Mouse (Mus musculus): ENCODE data around the gene Npas1.

The Npas1 gene

DNA sequence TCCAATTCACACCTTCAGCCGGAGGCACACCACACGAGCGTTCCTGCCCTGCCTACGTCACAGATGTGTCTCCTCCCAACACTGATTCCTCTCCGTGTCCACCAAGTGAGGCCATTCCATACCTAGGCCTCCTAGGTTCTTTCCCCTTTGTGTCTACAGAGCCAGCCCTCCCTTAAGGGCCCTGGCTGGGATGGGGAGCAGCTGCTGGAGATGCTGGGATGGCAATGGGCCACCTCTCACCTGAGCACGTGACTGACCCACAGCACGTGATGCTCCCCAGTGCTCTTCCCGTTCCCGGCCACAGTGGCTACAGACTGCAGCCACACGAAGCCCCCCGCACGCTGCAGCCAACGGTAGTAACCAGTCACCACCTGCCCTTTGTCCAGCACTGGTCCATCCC, 17.0 kb downstream of the Npas1 start:
- Histone ChIP-seq H3K36me3 (ENCODE audit: control insufficient read depth, insufficient read depth, low read length, poor library complexity, severe bottlenecking) (peaks cover 4% of the 10 kb centered on the region; the same call in 1 of the 2 replicates), H3K27me3 (ENCODE audit: control insufficient read depth, insufficient read depth, low read length, poor library complexity, severe bottlenecking) (no peaks in the 10 kb centered on the region)
- DNase-seq (ENCODE audit: low read depth, low spot score), result no peak

DNA sequence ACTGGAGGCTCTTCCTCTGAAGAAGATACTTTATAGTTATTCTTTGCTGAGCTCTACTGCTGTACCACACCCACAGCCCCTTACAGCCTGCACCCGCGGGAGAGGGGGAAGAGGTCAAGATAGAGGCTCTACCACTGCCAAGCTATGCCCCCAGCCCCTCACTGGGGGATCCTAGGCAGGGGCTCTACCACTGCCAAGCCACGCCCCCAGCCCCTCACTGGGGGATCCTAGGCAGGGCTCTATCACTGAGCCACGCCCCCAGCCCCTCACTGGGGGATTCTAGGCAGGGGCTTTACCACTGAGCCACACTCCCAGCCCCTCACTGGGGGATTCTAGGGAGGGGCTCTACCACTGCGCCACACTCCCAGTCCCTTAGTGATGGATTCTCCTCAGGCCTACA, 21.2 kb downstream of the Npas1 start:
- Histone ChIP-seq H3K36me3 (ENCODE audit: control insufficient read depth, insufficient read depth, low read length, poor library complexity, severe bottlenecking) (peaks cover 6% of the 10 kb centered on the region; the same call in 1 of the 2 replicates), H3K27me3 (ENCODE audit: control insufficient read depth, insufficient read depth, low read length, poor library complexity, severe bottlenecking) (no peaks in the 10 kb centered on the region)
- no peak for DNase-seq (ENCODE audit: low read depth, low spot score)

DNA sequence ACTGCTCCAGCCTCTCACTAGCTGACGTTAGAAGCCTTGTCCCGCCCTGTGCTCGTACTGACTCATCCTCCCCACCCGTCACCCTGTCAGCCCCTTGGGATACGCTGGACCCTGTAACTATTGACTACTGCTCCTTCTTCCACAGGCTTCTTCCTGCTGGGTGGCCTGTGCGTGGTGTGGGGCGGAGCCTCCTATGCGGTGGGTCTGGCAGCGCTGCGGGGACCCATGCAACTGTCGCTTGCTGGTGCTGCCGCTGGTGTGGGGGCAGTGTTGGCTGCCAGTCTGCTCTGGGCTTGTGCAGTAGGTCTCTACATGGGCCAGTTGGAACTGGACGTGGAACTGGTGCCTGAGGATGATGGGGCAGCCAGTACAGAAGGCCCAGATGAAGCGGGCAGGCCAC, 22.5 kb downstream of the Npas1 start:
- DNase-seq (ENCODE audit: low read depth, low spot score), result no peak
- peaks cover 6% of the 10 kb centered on the region; the same call in 1 of the 2 replicates for H3K36me3 ChIP-seq (ENCODE audit: control insufficient read depth, insufficient read depth, low read length, poor library complexity, severe bottlenecking)
- H3K27me3 ChIP-seq (ENCODE audit: control insufficient read depth, insufficient read depth, low read length, poor library complexity, severe bottlenecking), result no peaks in the 10 kb centered on the region

DNA sequence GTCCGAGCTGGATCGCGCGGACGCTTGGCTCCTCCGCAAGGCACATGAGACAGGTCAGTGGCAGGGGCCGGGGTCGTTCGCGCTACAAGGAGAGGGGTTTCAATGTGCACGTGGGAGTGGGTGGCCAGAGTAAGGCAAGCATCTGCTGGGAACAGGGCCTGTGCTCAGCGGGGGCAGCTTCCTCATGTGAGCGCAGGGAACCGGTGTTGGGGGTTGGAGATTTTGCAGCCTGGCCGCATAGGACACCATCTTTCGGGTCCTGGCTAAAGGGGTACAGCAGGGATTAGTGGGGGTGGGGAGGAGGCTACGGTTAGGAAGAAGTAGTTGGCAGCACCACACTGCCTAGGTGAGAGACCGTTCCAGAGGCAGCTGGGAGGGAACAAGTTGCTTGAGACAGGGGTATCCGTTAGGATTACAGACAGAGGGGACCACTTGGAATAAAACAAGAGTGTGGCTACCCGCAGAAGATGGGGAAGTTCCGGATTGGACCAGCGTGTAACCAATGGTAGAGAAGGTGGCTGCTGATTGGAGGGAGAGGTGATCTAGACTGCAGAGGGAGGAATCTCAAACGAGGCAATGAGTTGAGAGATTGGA, 24.3 kb downstream of the Npas1 start:
- Histone ChIP-seq H3K36me3 (ENCODE audit: control insufficient read depth, insufficient read depth, low read length, poor library complexity, severe bottlenecking) (peaks cover 6% of the 10 kb centered on the region; the same call in 1 of the 2 replicates), H3K27me3 (ENCODE audit: control insufficient read depth, insufficient read depth, low read length, poor library complexity, severe bottlenecking) (no peaks in the 10 kb centered on the region)
- DNase-seq (ENCODE audit: low read depth, low spot score), result peak; percentile 51

DNA sequence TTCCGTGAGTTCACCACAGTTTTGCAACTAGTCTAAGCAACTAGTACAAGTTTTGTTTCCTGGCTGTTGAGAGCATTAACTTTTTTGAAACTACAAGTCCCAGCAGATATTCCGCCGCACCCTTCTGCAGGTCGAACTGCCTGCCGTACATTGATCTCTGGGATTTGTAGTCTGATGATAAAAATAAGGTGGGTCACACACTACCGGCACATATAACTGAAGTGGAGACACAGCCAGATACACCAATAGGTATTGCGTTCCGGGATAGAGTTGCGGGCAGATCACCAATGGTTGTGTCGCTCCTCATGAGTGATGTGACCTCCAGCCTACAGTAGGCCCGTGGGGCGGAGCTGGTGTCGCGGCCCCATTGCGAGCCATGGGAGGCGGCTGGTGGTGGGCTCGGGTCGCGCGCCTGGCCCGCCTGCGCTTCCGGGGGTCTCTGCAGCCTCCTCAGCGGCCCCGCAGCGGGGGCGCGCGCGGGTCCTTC, 24.9 kb downstream of the Npas1 start, which contains the start of gene Tmem160:
Gene Tmem160, plus strand, starts transcription at position 193 of the 487 bp plus-strand sequence.
- H3K36me3 ChIP-seq (ENCODE audit: control insufficient read depth, insufficient read depth, low read length, poor library complexity, severe bottlenecking), result peaks cover 6% of the 10 kb centered on the region; the same call in 1 of the 2 replicates
- DNase-seq (ENCODE audit: low read depth, low spot score), result peak; percentile 95
- no peaks in the 10 kb centered on the region for H3K27me3 ChIP-seq (ENCODE audit: control insufficient read depth, insufficient read depth, low read length, poor library complexity, severe bottlenecking)

DNA sequence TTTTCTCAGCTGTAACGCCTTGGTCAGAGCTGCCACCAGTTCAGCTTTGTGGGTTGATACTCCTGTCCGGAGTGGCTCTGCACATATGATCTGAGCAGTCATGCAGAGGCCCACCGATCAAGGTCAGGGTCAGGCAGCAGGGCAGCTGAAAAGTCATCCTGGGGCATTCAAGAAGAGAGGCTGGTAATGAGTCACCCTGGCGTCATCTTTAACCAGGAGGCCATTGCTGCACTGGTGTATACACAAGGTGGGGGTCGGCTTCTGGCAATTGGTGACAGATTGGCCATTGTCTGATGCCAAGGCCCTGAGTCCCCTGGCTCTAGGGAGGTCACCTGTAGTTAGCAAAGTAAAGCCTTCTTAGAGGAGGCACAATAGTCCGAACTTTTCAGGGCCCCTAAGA, 25.9 kb downstream of the Npas1 start:
- no peak for DNase-seq (ENCODE audit: low read depth, low spot score)
- H3K27me3 ChIP-seq (ENCODE audit: control insufficient read depth, insufficient read depth, low read length, poor library complexity, severe bottlenecking), result no peaks in the 10 kb centered on the region
- peaks cover 2% of the 10 kb centered on the region; the same call in 1 of the 2 replicates for H3K36me3 ChIP-seq (ENCODE audit: control insufficient read depth, insufficient read depth, low read length, poor library complexity, severe bottlenecking)

DNA sequence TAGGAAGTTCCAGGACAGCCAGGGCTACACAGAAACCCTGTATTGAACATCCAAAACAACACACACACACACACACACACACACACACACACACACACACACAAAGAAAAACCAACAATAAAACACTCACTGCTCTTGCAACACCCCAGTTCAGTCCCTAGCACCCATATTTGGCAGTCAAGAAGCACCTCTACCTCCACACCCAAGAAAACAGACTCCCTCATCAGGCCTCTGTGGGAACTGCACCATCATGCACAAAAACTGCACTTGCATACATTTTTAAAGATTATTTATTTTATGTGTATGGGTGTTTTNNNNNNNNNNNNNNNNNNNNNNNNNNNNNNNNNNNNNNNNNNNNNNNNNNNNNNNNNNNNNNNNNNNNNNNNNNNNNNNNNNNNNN, 36.3 kb downstream of the Npas1 start:
- Histone ChIP-seq H3K36me3 (ENCODE audit: control insufficient read depth, insufficient read depth, low read length, poor library complexity, severe bottlenecking) (no peaks in the 10 kb centered on the region), H3K27me3 (ENCODE audit: control insufficient read depth, insufficient read depth, low read length, poor library complexity, severe bottlenecking) (no peaks in the 10 kb centered on the region)
- peak; percentile 63 for DNase-seq (ENCODE audit: low read depth, low spot score)

DNA sequence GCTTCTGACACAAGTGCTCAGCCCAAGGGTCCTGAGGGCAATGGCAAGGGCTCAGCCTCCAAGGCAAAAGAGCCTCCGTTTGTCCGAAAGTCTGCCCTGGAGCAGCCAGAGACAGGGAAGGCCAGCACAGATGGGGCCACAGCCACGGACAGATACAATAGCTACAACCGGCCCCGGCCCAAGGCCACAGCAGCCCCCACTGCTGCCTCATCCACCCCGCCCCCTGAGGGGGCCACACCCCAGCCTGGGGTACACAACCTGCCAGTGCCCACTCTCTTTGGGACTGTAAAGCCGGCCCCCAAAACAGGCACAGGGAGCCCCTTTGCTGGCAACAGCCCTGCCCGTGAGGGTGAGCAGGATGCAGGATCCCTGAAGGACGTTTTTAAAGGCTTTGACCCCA, 42.4 kb downstream of the Npas1 start:
- DNase-seq (ENCODE audit: low read depth, low spot score), result no peak
- H3K27me3 ChIP-seq (ENCODE audit: control insufficient read depth, insufficient read depth, low read length, poor library complexity, severe bottlenecking), result no peaks in the 10 kb centered on the region
- peaks cover 8% of the 10 kb centered on the region for H3K36me3 ChIP-seq (ENCODE audit: control insufficient read depth, insufficient read depth, low read length, poor library complexity, severe bottlenecking)

DNA sequence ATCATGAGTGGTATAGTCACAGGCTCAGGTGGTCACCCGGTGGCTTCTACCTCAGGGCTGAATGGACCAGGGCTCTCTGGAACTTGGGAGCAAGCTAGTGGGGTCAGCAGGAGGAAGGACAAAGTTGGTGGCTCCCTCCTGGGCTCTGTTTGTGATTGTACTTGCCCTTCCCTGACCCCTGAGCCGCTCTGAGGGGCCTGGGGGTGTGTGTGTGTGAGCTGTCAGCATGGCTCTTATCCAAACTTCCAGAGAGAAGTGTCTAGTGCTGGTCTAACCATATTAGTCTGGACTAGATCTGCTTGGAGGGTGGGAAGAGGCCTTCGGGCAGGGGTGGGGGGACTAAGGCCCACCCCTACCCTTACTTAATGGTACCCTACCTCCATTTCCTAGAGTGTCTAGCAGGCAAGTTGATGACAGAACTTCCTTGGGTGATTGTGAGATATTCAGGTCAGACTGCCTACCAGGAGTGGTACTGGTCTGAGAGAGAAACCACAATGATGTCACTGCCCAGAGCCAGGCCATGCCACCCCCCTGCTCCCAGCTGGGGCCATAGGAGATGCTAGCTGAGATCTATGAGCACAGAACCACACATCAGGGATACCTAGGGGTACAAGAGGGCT, 44.1 kb downstream of the Npas1 start:
- DNase-seq (ENCODE audit: low read depth, low spot score), result no peak
- peaks cover 15% of the 10 kb centered on the region for H3K36me3 ChIP-seq (ENCODE audit: control insufficient read depth, insufficient read depth, low read length, poor library complexity, severe bottlenecking)

DNA sequence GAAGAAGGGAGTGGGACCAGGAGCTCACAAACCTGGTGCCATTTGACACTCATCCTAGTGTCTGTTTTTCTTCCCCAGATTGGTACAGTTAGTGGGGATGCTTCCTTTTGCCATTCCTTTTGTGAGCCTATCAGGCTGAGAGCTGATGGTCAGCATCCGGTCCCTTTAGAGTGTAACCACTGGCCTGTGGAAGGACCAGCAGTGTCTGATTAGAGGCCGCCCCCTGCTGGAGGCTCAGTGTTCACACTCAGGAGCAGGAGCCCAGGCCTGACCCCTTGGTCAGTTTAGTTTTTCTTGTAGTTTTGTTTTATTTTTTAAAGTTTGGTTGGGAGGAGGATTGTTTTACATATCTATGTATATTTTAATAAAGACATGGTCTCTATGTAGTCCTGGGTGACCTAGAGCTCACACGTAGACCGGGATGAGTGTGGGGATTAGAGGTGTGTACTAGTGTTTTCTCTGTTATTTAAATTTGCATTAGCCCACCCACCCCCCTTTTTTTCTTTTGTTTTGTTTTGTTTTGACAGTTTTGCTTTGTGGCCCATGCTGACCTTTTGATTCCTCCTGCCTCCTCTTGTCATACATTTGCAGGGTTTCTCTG, 51.3 kb downstream of the Npas1 start:
- peaks cover 19% of the 10 kb centered on the region; the same call in 1 of the 2 replicates for H3K36me3 ChIP-seq (ENCODE audit: control insufficient read depth, insufficient read depth, low read length, poor library complexity, severe bottlenecking)
- H3K27me3 ChIP-seq (ENCODE audit: control insufficient read depth, insufficient read depth, low read length, poor library complexity, severe bottlenecking), result no peaks in the 10 kb centered on the region
- peak; percentile 80 for DNase-seq (ENCODE audit: low read depth, low spot score)

More for the DNA sequence above, 44.1 kb downstream of the Npas1 start:
- no peaks in the 10 kb centered on the region for H3K27me3 ChIP-seq (ENCODE audit: control insufficient read depth, insufficient read depth, low read length, poor library complexity, severe bottlenecking)

DNA sequence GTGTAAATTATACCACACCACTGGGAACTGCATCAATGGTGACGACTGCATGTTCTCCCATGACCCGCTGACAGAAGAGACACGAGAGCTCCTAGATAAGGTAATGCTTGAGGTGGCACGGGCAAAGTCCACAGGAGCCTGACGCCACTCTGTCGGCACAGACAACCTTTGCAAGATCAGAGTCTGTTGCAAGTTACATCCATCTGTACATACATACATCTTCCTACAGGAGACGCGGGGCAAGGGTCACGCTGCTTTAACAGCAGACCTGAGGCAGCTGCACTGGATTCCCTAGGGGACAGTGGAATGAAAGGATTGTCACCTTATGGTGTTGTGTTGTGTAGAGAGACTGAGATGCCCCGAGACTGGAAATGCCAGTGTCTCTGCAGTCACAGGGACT, 51.8 kb downstream of the Npas1 start:
- DNase-seq (ENCODE audit: low read depth, low spot score), result no peak
- Histone ChIP-seq H3K27me3 (ENCODE audit: control insufficient read depth, insufficient read depth, low read length, poor library complexity, severe bottlenecking) (no peaks in the 10 kb centered on the region), H3K36me3 (ENCODE audit: control insufficient read depth, insufficient read depth, low read length, poor library complexity, severe bottlenecking) (peaks cover 20% of the 10 kb centered on the region; the same call in 1 of the 2 replicates)

DNA sequence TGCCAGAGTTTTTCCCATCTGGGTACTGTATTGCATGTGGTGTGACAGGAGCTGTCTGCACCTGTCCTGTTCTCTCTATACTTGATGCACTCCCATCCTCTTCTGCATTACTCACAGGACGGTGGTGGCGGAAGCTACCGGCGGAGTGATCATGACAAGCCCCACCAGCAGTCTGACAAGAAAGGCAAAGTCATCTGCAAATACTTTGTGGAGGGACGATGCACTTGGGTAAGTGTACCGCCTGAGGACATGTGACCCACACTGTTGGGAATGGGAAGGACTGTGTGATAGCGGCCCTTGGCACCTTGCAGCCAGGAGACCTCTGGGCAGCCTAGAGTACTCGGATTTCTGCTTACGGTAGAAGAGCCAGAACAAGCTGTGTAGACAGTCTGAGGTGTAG, 53.8 kb downstream of the Npas1 start:
- peaks cover 16% of the 10 kb centered on the region for H3K36me3 ChIP-seq (ENCODE audit: control insufficient read depth, insufficient read depth, low read length, poor library complexity, severe bottlenecking)
- H3K27me3 ChIP-seq (ENCODE audit: control insufficient read depth, insufficient read depth, low read length, poor library complexity, severe bottlenecking), result no peaks in the 10 kb centered on the region
- DNase-seq (ENCODE audit: low read depth, low spot score), result no peak

DNA sequence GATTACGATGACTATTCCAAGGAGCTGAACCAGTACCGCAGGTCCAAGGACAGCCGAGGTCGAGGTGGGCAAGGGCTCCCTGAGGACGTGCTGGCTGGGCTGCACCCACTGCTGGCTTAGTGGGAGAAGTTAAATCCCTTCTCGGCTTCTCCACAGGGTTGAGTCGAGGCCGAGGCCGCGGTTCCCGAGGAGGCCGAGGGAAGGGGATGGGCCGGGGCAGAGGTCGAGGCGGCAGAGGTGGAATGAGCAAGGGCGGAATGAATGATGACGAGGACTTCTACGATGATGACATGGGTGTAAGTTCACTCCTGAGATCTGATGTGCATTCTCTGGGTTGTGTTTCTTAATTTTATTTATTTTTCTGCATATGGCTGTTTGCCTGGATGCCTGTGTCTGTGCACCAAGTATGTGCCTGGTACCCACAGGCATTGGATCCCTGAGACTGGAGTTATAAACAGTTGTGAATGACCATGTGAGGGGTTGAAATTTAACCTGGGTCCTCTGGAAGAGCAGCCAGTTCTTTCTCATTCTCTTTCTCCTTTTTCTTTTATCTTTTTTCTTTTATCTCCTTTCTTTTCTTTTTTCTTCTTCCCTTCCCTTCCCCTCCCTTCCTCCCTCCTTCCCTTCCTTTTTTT, 55.2 kb downstream of the Npas1 start:
- no peaks in the 10 kb centered on the region for H3K27me3 ChIP-seq (ENCODE audit: control insufficient read depth, insufficient read depth, low read length, poor library complexity, severe bottlenecking)
- DNase-seq (ENCODE audit: low read depth, low spot score), result no peak
- H3K36me3 ChIP-seq (ENCODE audit: control insufficient read depth, insufficient read depth, low read length, poor library complexity, severe bottlenecking), result peaks cover 14% of the 10 kb centered on the region

DNA sequence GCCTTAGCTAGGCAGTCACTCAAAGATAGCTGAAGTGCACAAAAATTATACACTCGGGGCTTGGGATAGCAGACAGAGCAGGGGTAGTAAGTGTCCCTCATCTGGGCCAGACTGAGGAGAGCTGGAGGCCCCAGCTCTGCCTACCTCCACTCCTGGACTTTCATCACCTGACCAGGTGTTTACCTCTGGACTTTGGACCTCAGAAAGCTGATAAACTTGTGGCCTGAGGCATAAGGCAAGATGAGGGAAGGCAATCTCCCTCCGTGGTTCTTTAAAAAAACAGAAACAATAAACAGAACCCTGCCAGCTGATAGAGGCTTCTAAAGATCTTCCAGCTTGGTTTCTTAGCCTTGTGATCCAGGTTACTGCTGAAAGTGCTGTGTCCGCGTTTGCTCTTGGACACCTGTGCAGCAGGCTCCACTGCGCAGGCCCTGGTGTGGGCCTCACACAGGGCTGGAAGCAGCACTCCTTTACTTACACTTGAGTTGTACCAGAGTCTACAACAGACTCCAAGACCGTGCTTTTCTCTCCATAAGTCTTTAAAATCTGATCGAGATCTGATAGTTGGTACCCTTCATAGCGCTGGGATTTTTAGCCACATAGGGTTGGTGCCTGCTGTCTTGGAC, 56.9 kb downstream of the Npas1 start:
- Histone ChIP-seq H3K27me3 (ENCODE audit: control insufficient read depth, insufficient read depth, low read length, poor library complexity, severe bottlenecking) (no peaks in the 10 kb centered on the region), H3K36me3 (ENCODE audit: control insufficient read depth, insufficient read depth, low read length, poor library complexity, severe bottlenecking) (peaks cover 14% of the 10 kb centered on the region)
- no peak for DNase-seq (ENCODE audit: low read depth, low spot score)

All from splenic B cell, adult 2 months (primary cell).